Mouse (Mus musculus): ENCODE results near the gene Hhat.

- TF ChIP-seq CTCF (IDR thresholded peaks at IDR 0.05; ENCODE audit: borderline replicate concordance, insufficient read depth, low read length) (no peak), POLR2A (IDR thresholded peaks at IDR 0.05; ENCODE audit: low read depth, low read length) (no peak)
Observed at GRCm38 (mm10) chr1:192559341-192559740, 211.7 kb downstream of the Hhat start.
